Mouse (Mus musculus): Measurements from ENCODE around the gene Htr3a. TPM values are rescaled to one million over a fixed set of nuclear protein-coding genes. Genes with fewer than 3 reads are reported as not detected.
A peak's percentile ranks its signal among the peaks of the same experiment; 100 is the strongest.

Htr3a gene
- polyA plus RNA-seq, 1 experiment from 2014 or later: not detected

DNA sequence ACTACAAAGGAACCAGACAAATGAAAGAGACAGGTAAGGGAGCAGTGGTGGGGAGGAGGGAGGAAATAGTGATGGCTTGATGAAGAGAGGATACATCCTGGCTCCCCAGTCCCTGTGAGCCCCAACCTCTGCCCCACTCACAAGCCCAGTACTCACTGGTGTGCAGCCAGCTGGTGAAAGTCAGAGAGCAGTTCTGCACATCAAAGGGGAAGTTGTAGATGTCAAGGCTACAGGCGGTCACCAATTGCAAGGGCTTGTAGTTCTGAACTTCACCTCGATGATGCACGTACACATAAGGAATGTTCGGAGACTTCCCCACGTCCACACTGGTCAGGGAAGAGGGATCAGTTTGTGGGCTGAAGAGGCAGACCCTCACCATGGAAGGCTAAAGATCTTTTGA, 6.5 kb downstream of the Htr3a start:
- H3K27ac ChIP-seq (ENCODE audit: low read depth): no peak overlapping the region
- TF ChIP-seq EP300 (IDR thresholded peaks at IDR 0.05; ENCODE audit: low read depth) (no peak), CTCF (IDR thresholded peaks at IDR 0.05; ENCODE audit: low read depth) (no peak)
- no peaks in the 10 kb centered on the region for H3K9me3 ChIP-seq (ENCODE audit: low read length)
- no peaks in the 10 kb centered on the region for H3K36me3 ChIP-seq (replicated peaks; ENCODE audit: insufficient read depth, low read length)
- H3K4me2 ChIP-seq (ENCODE audit: low read depth, low read length): no peak overlapping the region
- no peak overlapping the region for H3K4me3 ChIP-seq (ENCODE audit: low read depth, low read length)
- ATAC-seq (no peak), DNase-seq (no peak)
- no peak overlapping the region for H3K9ac ChIP-seq (replicated peaks)
- WGBS (ENCODE audit: insufficient replicate concordance): 71% methylated on average over 5 of the region's 5 CpGs
- no peaks in the 10 kb centered on the region for H3K27me3 ChIP-seq (ENCODE audit: insufficient read depth, low read length)
- no peaks in the 10 kb centered on the region for H3K4me1 ChIP-seq (ENCODE audit: insufficient read depth)

GRCm38 (mm10) chr9:48903766-48904165, 7.1 kb downstream of the Htr3a start:
- no peaks in the 10 kb centered on the region for H3K9me3 ChIP-seq (ENCODE audit: low read length)
- TF ChIP-seq CTCF (IDR thresholded peaks at IDR 0.05; ENCODE audit: low read depth) (no peak), EP300 (IDR thresholded peaks at IDR 0.05; ENCODE audit: low read depth) (no peak)
- H3K27me3 ChIP-seq (ENCODE audit: insufficient read depth, low read length): no peaks in the 10 kb centered on the region
- H3K9ac ChIP-seq (replicated peaks): no peak overlapping the region
- no peak overlapping the region for H3K4me2 ChIP-seq (ENCODE audit: low read depth, low read length)
- H3K4me1 ChIP-seq (ENCODE audit: insufficient read depth): no peaks in the 10 kb centered on the region
- DNase-seq (no peak), ATAC-seq (no peak)
- H3K4me3 ChIP-seq (ENCODE audit: low read depth, low read length): no peak overlapping the region
- no peaks in the 10 kb centered on the region for H3K36me3 ChIP-seq (replicated peaks; ENCODE audit: insufficient read depth, low read length)
- 62% methylated on average over 2 of the region's 2 CpGs for WGBS (ENCODE audit: insufficient replicate concordance)
- no peak overlapping the region for H3K27ac ChIP-seq (ENCODE audit: low read depth)

DNA sequence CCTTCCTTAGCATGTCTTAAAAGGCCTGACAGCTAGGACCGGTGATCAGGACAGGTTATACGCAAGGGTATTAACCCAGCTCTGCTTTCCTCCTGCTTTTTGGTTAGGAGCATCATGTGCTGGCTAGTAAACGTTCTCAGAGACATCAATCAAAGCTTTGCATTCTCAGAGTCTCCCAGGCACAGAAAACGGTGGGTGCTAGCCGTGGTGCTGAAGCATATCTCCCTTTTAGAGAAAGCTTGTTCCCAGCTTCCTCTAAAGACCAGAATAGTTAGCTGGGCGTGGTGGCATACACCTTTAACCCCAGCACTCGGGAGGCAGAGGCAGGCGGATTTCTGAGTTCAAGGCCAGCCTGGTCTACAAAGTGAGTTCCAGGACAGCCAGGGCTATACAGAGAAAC, 12.3 kb downstream of the Htr3a start:
- Histone ChIP-seq H3K27me3 (ENCODE audit: insufficient read depth, low read length) (0 out of 2 replicates have a peak, but pooled peaks cover 3% of the 10 kb centered on the region), H3K27ac (ENCODE audit: low read depth) (no peak overlapping the region), H3K4me3 (ENCODE audit: low read depth, low read length) (no peak overlapping the region), H3K36me3 (replicated peaks; ENCODE audit: insufficient read depth, low read length) (no peaks in the 10 kb centered on the region), H3K4me2 (ENCODE audit: low read depth, low read length) (no peak overlapping the region), H3K4me1 (ENCODE audit: insufficient read depth) (no peaks in the 10 kb centered on the region), H3K9me3 (ENCODE audit: low read length) (no peaks in the 10 kb centered on the region), H3K9ac (replicated peaks) (no peak overlapping the region)
- DNase-seq (peak; percentile 20), ATAC-seq (no peak)
- 18% methylated on average over 8 of the region's 8 CpGs for WGBS (ENCODE audit: insufficient replicate concordance)
- TF ChIP-seq CTCF (IDR thresholded peaks at IDR 0.05; ENCODE audit: low read depth) (no peak), EP300 (IDR thresholded peaks at IDR 0.05; ENCODE audit: low read depth) (no peak)

GRCm38 (mm10) chr9:48895819-48896536, 14.9 kb downstream of the Htr3a start:
- no peak for ATAC-seq

DNA sequence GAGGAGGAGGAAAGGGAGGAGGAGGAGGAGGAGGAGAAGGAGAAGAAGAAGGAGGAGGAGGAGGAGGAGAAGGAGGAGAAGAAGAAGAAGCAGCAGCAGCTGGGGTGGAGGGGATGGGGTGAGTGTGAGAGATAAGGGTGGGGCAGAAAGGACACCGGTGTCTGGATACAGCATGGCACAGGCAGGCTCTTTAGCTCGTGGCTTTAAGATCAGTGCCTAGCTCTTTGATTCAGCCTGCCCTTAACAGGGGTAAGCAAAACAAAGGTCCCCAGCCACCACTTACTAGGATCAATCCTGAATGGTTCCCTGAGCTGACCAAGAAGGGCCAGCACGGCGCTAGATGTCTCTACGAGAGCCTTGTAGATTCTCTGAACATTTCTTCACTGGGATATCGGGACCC, 16.1 kb downstream of the Htr3a start:
- 62% methylated on average over 6 of the region's 6 CpGs for WGBS (ENCODE audit: insufficient replicate concordance)
- no peak overlapping the region for H3K4me2 ChIP-seq (ENCODE audit: low read depth, low read length)
- no peak overlapping the region for H3K4me3 ChIP-seq (ENCODE audit: low read depth, low read length)
- H3K27ac ChIP-seq (ENCODE audit: low read depth): no peak overlapping the region
- H3K9ac ChIP-seq (replicated peaks): no peak overlapping the region
- no peaks in the 10 kb centered on the region for H3K4me1 ChIP-seq (ENCODE audit: insufficient read depth)
- no peaks in the 10 kb centered on the region for H3K9me3 ChIP-seq (ENCODE audit: low read length)
- DNase-seq: no peak
- TF ChIP-seq EP300 (IDR thresholded peaks at IDR 0.05; ENCODE audit: low read depth): no peak
- TF ChIP-seq CTCF (IDR thresholded peaks at IDR 0.05; ENCODE audit: low read depth): no peak
- no peaks in the 10 kb centered on the region for H3K36me3 ChIP-seq (replicated peaks; ENCODE audit: insufficient read depth, low read length)
- H3K27me3 ChIP-seq (ENCODE audit: insufficient read depth, low read length): 0 out of 2 replicates have a peak, but pooled peaks cover 3% of the 10 kb centered on the region
- ATAC-seq: no peak

More at GRCm38 (mm10) chr9:48895819-48896536, 14.9 kb downstream of the Htr3a start:
- WGBS (ENCODE audit: insufficient replicate concordance): 35% methylated on average over 17 of the region's 18 CpGs
- no peak for TF ChIP-seq EP300 (IDR thresholded peaks at IDR 0.05; ENCODE audit: low read depth)
- TF ChIP-seq CTCF (IDR thresholded peaks at IDR 0.05; ENCODE audit: low read depth): no peak
- DNase-seq: no peak
- Histone ChIP-seq H3K36me3 (replicated peaks; ENCODE audit: insufficient read depth, low read length) (no peaks in the 10 kb centered on the region), H3K4me2 (ENCODE audit: low read depth, low read length) (no peak overlapping the region), H3K9me3 (ENCODE audit: low read length) (no peaks in the 10 kb centered on the region), H3K9ac (replicated peaks) (no peak overlapping the region), H3K4me1 (ENCODE audit: insufficient read depth) (no peaks in the 10 kb centered on the region), H3K27me3 (ENCODE audit: insufficient read depth, low read length) (0 out of 2 replicates have a peak, but pooled peaks cover 3% of the 10 kb centered on the region), H3K27ac (ENCODE audit: low read depth) (no peak overlapping the region), H3K4me3 (ENCODE audit: low read depth, low read length) (no peak overlapping the region)

GRCm38 (mm10) chr9:48893986-48894385, 16.9 kb downstream of the Htr3a start:
- peak; percentile 71 for DNase-seq
- H3K27ac ChIP-seq (ENCODE audit: low read depth): no peak overlapping the region
- no peak for TF ChIP-seq EP300 (IDR thresholded peaks at IDR 0.05; ENCODE audit: low read depth)
- TF ChIP-seq CTCF (IDR thresholded peaks at IDR 0.05; ENCODE audit: low read depth): peak; percentile 84
- H3K4me3 ChIP-seq (ENCODE audit: low read depth, low read length): no peak overlapping the region
- no peaks in the 10 kb centered on the region for H3K36me3 ChIP-seq (replicated peaks; ENCODE audit: insufficient read depth, low read length)
- H3K4me2 ChIP-seq (ENCODE audit: low read depth, low read length): no peak overlapping the region
- 24% methylated on average over 3 of the region's 3 CpGs for WGBS (ENCODE audit: insufficient replicate concordance)
- H3K4me1 ChIP-seq (ENCODE audit: insufficient read depth): no peaks in the 10 kb centered on the region
- H3K9me3 ChIP-seq (ENCODE audit: low read length): no peaks in the 10 kb centered on the region
- no peak for ATAC-seq
- H3K27me3 ChIP-seq (ENCODE audit: insufficient read depth, low read length): 0 out of 2 replicates have a peak, but pooled peaks cover 3% of the 10 kb centered on the region
- H3K9ac ChIP-seq (replicated peaks): no peak overlapping the region
